Comparison of ENCODE assay signal across 24 mouse cellular contexts in the genomic region with DNA sequence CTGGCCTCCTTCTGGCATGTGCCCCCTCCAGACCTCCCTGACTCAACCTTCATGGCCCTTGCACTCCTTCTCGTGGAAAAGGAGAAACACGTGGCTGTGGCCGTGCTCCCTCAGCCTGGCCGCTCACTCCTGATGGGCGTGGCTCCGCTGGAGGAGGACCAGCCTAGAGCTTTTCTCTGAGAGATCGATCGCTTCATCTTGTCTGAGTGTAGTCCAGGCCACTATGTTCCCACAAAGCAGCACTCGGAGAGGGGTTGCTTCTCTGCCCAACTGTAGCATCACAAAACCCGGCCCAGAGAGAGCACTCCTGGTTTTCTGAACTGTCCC. TPM values are rescaled to one million over a fixed set of nuclear protein-coding genes. Genes with fewer than 3 reads are reported as not detected.
DNase-seq lines count a peak whose midpoint lies in the region; ATAC-seq and TF ChIP-seq lines count a peak whose summit lies in the region.
"Had no signal": no experiment of that assay in that cellular context is flagged by ENCODE, and none has a peak within 500 bp of the region (broad histone marks: within the 10 kb centered on the region; RNA-seq: fewer than 3 reads in every experiment).

No protein-coding gene starts in this region.

- no peak for TF ChIP-seq EP300 in lung, postnatal 0 days (IDR thresholded peaks at IDR 0.05)

- H3K4me2 ChIP-seq in lung, postnatal 0 days (replicated peaks; ENCODE audit: low read depth, low read length): no peak overlapping the region
- H3K4me2 ChIP-seq: embryonic facial prominence, embryonic 12.5 days; forebrain, embryonic 15.5 days; heart, embryonic 11.5 days; heart, embryonic 15.5 days; hindbrain, embryonic 13.5 days had no signal

- H3K4me3 ChIP-seq in heart, embryonic 10.5 days: no peak overlapping the region
- no peak overlapping the region for H3K4me3 ChIP-seq in lung, postnatal 0 days (ENCODE audit: low read depth, low read length)
- H3K4me3 ChIP-seq: embryonic facial prominence, embryonic 12.5 days; forebrain, embryonic 15.5 days; heart, embryonic 15.5 days; hindbrain, embryonic 13.5 days had no signal

- peaks cover 3% of the 10 kb centered on the region; the same call in 1 of the 2 replicates for H3K36me3 ChIP-seq in heart, embryonic 10.5 days
- no peaks in the 10 kb centered on the region; the same call in 1 of the 2 replicates for H3K36me3 ChIP-seq in lung, postnatal 0 days (ENCODE audit: insufficient read depth, low read length)
- H3K36me3 ChIP-seq: embryonic facial prominence, embryonic 12.5 days; forebrain, embryonic 15.5 days; heart, embryonic 15.5 days had no signal

- H3K27me3 ChIP-seq in heart, embryonic 10.5 days (ENCODE audit: insufficient read depth, poor library complexity, severe bottlenecking): peaks cover 66% of the 10 kb centered on the region
- H3K27me3 ChIP-seq in lung, postnatal 0 days (replicated peaks; ENCODE audit: insufficient read depth, low read length): no peaks in the 10 kb centered on the region
- H3K27me3 ChIP-seq: embryonic facial prominence, embryonic 12.5 days; forebrain, embryonic 15.5 days; heart, embryonic 15.5 days had no signal

- no peak overlapping the region for H3K9ac ChIP-seq in lung, postnatal 0 days (replicated peaks; ENCODE audit: low read depth)
- H3K9ac ChIP-seq: embryonic facial prominence, embryonic 12.5 days; forebrain, embryonic 15.5 days; heart, embryonic 15.5 days; hindbrain, embryonic 13.5 days had no signal

- WGBS in heart, embryonic 10.5 days: 83% methylated on average over 10 of the region's 10 CpGs
- 69% methylated on average over 10 of the region's 10 CpGs for WGBS in lung, postnatal 0 days

- H3K27ac ChIP-seq in heart, embryonic 10.5 days: no peak overlapping the region
- H3K27ac ChIP-seq in lung, postnatal 0 days (ENCODE audit: low read length): no peak overlapping the region
- H3K27ac ChIP-seq: embryonic facial prominence, embryonic 12.5 days; forebrain, embryonic 15.5 days; heart, embryonic 15.5 days; hindbrain, embryonic 13.5 days had no signal

- TF ChIP-seq CTCF in lung, postnatal 0 days (IDR thresholded peaks at IDR 0.05): no peak

- ATAC-seq in lung, postnatal 0 days: 0 out of 2 replicates have a peak, but pooled peaks have one; percentile 7
- ATAC-seq: CD4-positive, CD25-positive, alpha-beta regulatory T cell, adult 4 months; forebrain, embryonic 15.5 days had no signal

- peaks cover 12% of the 10 kb centered on the region for H3K4me1 ChIP-seq in heart, embryonic 10.5 days
- H3K4me1 ChIP-seq in lung, postnatal 0 days (ENCODE audit: insufficient read depth, low read depth, low read length): peaks cover 3% of the 10 kb centered on the region; the same call in 1 of the 2 replicates
- H3K4me1 ChIP-seq: embryonic facial prominence, embryonic 12.5 days; forebrain, embryonic 15.5 days had no signal

- no peaks in the 10 kb centered on the region for H3K9me3 ChIP-seq in heart, embryonic 10.5 days
- no peaks in the 10 kb centered on the region for H3K9me3 ChIP-seq in lung, postnatal 0 days (ENCODE audit: low read length)
- H3K9me3 ChIP-seq: embryonic facial prominence, embryonic 12.5 days; forebrain, embryonic 15.5 days; G1E; heart, embryonic 15.5 days; hindbrain, embryonic 13.5 days had no signal

- DNase-seq in heart, adult 11 months: peak; percentile 83
- no peak for DNase-seq in heart, embryonic 10.5 days (ENCODE audit: low spot score)
- peak; percentile 68 for DNase-seq in kidney, adult 9 months
- DNase-seq in kidney, postnatal 10 days: no peak
- no peak for DNase-seq in lung, postnatal 0 days (ENCODE audit: low spot score)
- no peak for DNase-seq in lung, postnatal 14 days
- no peak for DNase-seq in urinary bladder, postnatal 4 days (ENCODE audit: low spot score in 2 of 2)
- DNase-seq: adrenal gland, postnatal 14 days; B cell, adult 2 months; cerebellum, adult 11-12 months; cerebellum, adult 9-10 months; cerebellum, postnatal 25 days; gastrocnemius, postnatal 36 days; heart, adult 18-20 months; heart, postnatal 14 days had no signal

RNA-seq across cellular contexts. Expression of gene Aldh4a1, which starts 9.6 kb away (rescaled TPM):
- polyA plus RNA-seq in heart, embryonic 10.5 days (2016; fragmentation: Nextera tagmentation; extraction: Ambion mirVana): 28.0 and 28.3 TPM in 2 replicates
- polyA plus RNA-seq in lung, postnatal 0 days (2015; fragmentation: Nextera tagmentation; extraction: Ambion mirVana): 13.4 and 19.7 TPM in 2 replicates

RNA-seq across cellular contexts. Expression of gene Tas1r2, which starts 21.1 kb away (rescaled TPM):
- polyA plus RNA-seq in heart, embryonic 10.5 days (2016; fragmentation: Nextera tagmentation; extraction: Ambion mirVana): not detected in 2 replicates
- not detected in 2 replicates for polyA plus RNA-seq in lung, postnatal 0 days (2015; fragmentation: Nextera tagmentation; extraction: Ambion mirVana)
- polyA plus RNA-seq: CD4-positive, CD25-positive, alpha-beta regulatory T cell, adult 4 months; cortical plate, adult 2 months; embryonic facial prominence, embryonic 12.5 days; forebrain, embryonic 11.5 days; forebrain, embryonic 15.5 days; G1E; heart, embryonic 11.5 days; heart, embryonic 15.5 days; hindbrain, embryonic 13.5 days had no signal

RNA-seq across cellular contexts. Expression of gene Gm21969, which starts 29.2 kb away (rescaled TPM):
- polyA plus RNA-seq in heart, embryonic 10.5 days (2016; fragmentation: Nextera tagmentation; extraction: Ambion mirVana): not detected in 2 replicates
- polyA plus RNA-seq in lung, postnatal 0 days (2015; fragmentation: Nextera tagmentation; extraction: Ambion mirVana): not detected in 2 replicates
- polyA plus RNA-seq: CD4-positive, CD25-positive, alpha-beta regulatory T cell, adult 4 months; cortical plate, adult 2 months; embryonic facial prominence, embryonic 12.5 days; forebrain, embryonic 11.5 days; forebrain, embryonic 15.5 days; heart, embryonic 11.5 days; heart, embryonic 15.5 days; hindbrain, embryonic 13.5 days had no signal

Comparison
In these comparisons a context has a peak if more than half of its experiments do, and no peak if none do; other contexts are left out.
1. DNase-seq: peak in heart, adult 11 months (single experiment) and kidney, adult 9 months (single experiment); none in heart, embryonic 10.5 days (single experiment), kidney, postnatal 10 days (single experiment), lung, postnatal 0 days (single experiment), lung, postnatal 14 days (single experiment) and urinary bladder, postnatal 4 days (0 of 2).